ENCODE assay signal across 20 mouse cellular contexts in genomic region chr19:14534447-14534846, GRCm38 (mm10).
A peak's percentile ranks its signal among the peaks of the same experiment; 100 is the strongest.
DNase-seq lines count a peak whose midpoint lies in the region; ATAC-seq lines count a peak whose summit lies in the region.
"Had no signal": no experiment of that assay in that cellular context is flagged by ENCODE, and none has a peak within 500 bp of the region (broad histone marks: within the 10 kb centered on the region; RNA-seq: fewer than 3 reads in every experiment).

No protein-coding gene starts in this region.

- peak; percentile 21 for DNase-seq in CD4-positive helper T cell, adult 2 months (ENCODE audit: low read depth, low spot score)
- DNase-seq in neural tube, embryonic 10.5 days (ENCODE audit: extremely low spot score, low spot score), result no peak
- DNase-seq in left cerebral cortex, postnatal 25 days (ENCODE audit: low spot score in 2 of 2), result no peak
- no peak for DNase-seq in urinary bladder, postnatal 10 days (ENCODE audit: low spot score)
- DNase-seq: adrenal gland, adult 2 months; adrenal gland, postnatal 10 days; adrenal gland, postnatal 25 days; B cell, adult 2 months; cerebellum, adult 11 months; cerebellum, adult 18-20 months; cerebellum, adult 8-10 months; cerebellum, adult 9-11 months; cerebellum, postnatal 14 days; cerebellum, postnatal 36 days; embryo, embryonic 11 days had no signal

- intact Hi-C loops in left cerebral cortex, postnatal 25 days (cut with DNase I), result no loop called here

- ATAC-seq in CD4-positive, CD25-positive, alpha-beta regulatory T cell, adult 4 months, result peak; percentile 58
- peak; percentile 14 for ATAC-seq in activated CD4-positive, CD25-positive, alpha-beta regulatory T cell, adult 4 months
- ATAC-seq: forebrain, embryonic 14.5 days; forebrain, embryonic 16.5 days; Patski had no signal
